Mouse (Mus musculus): ENCODE results near the gene Prim1. TPM values are rescaled to one million over a fixed set of nuclear protein-coding genes. Genes with fewer than 3 reads are reported as not detected.
"Not testable (repeated sequence)": the region's sequence is repeated elsewhere in the genome, so short reads cannot be mapped to it uniquely, and the experiment has no call there.

The Prim1 gene
- total and polyA plus RNA-seq, 2 experiments from 2014 or later = 15.2 to 33.3 TPM

DNA sequence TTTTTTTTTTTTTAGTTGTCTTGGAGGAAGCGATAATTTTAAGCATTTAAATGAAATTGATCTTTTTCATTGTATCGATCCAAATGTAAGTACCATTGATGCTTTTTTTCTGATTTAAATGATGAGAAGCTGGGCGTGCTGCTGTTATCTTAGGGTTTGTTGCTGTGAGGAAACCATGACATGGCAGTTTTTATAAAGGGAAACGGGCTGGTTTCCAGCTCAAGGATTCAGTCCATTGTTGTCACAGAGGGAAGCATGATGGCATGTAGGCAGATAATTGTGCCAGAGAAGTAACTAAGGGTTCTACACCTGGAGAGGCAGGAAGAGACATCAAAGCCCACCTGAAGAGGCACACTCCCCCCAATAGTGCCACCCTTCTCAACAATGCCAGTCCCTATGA, 54.2 kb downstream of the Prim1 start:
- Histone ChIP-seq H3K4me3 (ENCODE audit: low read length) (no peak overlapping the region), H3K27ac (no peak overlapping the region), H3K36me3 (ENCODE audit: insufficient read depth, low read length) (peaks cover 29% of the 10 kb centered on the region), H3K4me2 (ENCODE audit: low read depth, low read length) (no peak overlapping the region), H3K9me3 (ENCODE audit: low read length) (no peaks in the 10 kb centered on the region), H3K27me3 (ENCODE audit: insufficient read depth, low read length) (no peaks in the 10 kb centered on the region), H3K4me1 (ENCODE audit: insufficient read depth, low read length) (no peaks in the 10 kb centered on the region), H3K9ac (replicated peaks; ENCODE audit: low read length) (no peak overlapping the region)
- TF ChIP-seq CTCF (IDR thresholded peaks at IDR 0.05; ENCODE audit: low read depth) = no peak
- DNase-seq (ENCODE audit: low spot score) (no peak), ATAC-seq (no peak)
- 87% methylated on average over 4 of the region's 4 CpGs for WGBS

DNA sequence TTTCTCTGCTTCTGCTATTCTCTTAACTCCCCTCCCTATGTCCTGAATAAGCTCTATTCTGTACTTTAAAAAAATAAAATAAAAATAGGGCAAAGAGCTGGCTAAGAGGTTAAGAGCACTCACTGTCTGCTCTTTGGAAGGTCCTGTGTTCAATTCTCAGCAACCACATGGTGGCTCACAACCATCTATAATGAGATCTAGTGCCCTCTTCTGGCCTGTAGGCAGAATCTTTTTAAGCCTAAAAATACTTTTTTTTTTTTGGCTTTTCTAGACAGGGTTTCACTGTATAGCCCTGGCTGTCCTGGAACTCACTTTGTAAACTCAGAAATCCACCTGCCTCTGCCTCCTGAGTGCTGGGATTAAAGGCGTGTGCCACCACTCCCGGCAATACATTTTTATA, 55.5 kb downstream of the Prim1 start:
- not testable (repeated sequence) for H3K4me2 ChIP-seq (ENCODE audit: low read depth, low read length); H3K4me3 ChIP-seq (ENCODE audit: low read length); H3K27me3 ChIP-seq (ENCODE audit: insufficient read depth, low read length); H3K9me3 ChIP-seq (ENCODE audit: low read length); H3K27ac ChIP-seq; DNase-seq (ENCODE audit: low spot score); H3K4me1 ChIP-seq (ENCODE audit: insufficient read depth, low read length); H3K9ac ChIP-seq (replicated peaks; ENCODE audit: low read length); ATAC-seq
- 99% methylated on average over 2 of the region's 2 CpGs for WGBS
- H3K36me3 ChIP-seq (ENCODE audit: insufficient read depth, low read length) = peaks cover 29% of the 10 kb centered on the region

- not testable (repeated sequence) for H3K27me3 ChIP-seq (ENCODE audit: insufficient read depth, low read length); H3K9me3 ChIP-seq (ENCODE audit: low read length); H3K9ac ChIP-seq (replicated peaks; ENCODE audit: low read length); DNase-seq (ENCODE audit: low spot score); H3K4me3 ChIP-seq (ENCODE audit: low read length); H3K4me2 ChIP-seq (ENCODE audit: low read depth, low read length); H3K4me1 ChIP-seq (ENCODE audit: insufficient read depth, low read length); ATAC-seq; H3K27ac ChIP-seq
- 86% methylated on average over 5 of the region's 5 CpGs for WGBS
- H3K36me3 ChIP-seq (ENCODE audit: insufficient read depth, low read length) = peaks cover 10% of the 10 kb centered on the region
Measured at GRCm38 (mm10) chr10:128078269-128078668, 63.3 kb downstream of the Prim1 start.

Other genes starting within 250 kb of the Prim1 start
- 0.37 and 0.50 TPM in 2 replicates for gene Rdh9, start 238.8 kb upstream of the Prim1 start, total RNA-seq (2014; rRNA removed)
- 0.09 and 0.16 TPM in 2 replicates for gene Rdh9, start 238.8 kb upstream of the Prim1 start, polyA plus RNA-seq (2015; fragmentation: Nextera tagmentation; extraction: Ambion mirVana)
- 0.37 TPM in 1 of 2 replicates, not detected in the other for gene Rdh16, start 214.0 kb upstream of the Prim1 start, total RNA-seq (2014; rRNA removed)
- 0.06 TPM in 1 of 2 replicates, not detected in the other for gene Rdh16, start 214.0 kb upstream of the Prim1 start, polyA plus RNA-seq (2015; fragmentation: Nextera tagmentation; extraction: Ambion mirVana)
- not detected in 2 replicates for gene Rdh19, start 165.2 kb upstream of the Prim1 start, total RNA-seq (2014; rRNA removed)
- not detected in 2 replicates for gene Rdh19, start 165.2 kb upstream of the Prim1 start, polyA plus RNA-seq (2015; fragmentation: Nextera tagmentation; extraction: Ambion mirVana)
- gene Rdh16f2, start 148.7 kb upstream of the Prim1 start, total RNA-seq (2014; rRNA removed) = not detected in 2 replicates
- gene Rdh16f2, start 148.7 kb upstream of the Prim1 start, polyA plus RNA-seq (2015; fragmentation: Nextera tagmentation; extraction: Ambion mirVana) = not detected in 2 replicates
- not detected in 2 replicates for gene Rdh7, start 126.4 kb upstream of the Prim1 start, total RNA-seq (2014; rRNA removed)
- gene Rdh7, start 126.4 kb upstream of the Prim1 start, polyA plus RNA-seq (2015; fragmentation: Nextera tagmentation; extraction: Ambion mirVana) = not detected in 2 replicates
- gene Sdr9c7, start 116.7 kb upstream of the Prim1 start, total RNA-seq (2014; rRNA removed) = not detected in 2 replicates
- gene Sdr9c7, start 116.7 kb upstream of the Prim1 start, polyA plus RNA-seq (2015; fragmentation: Nextera tagmentation; extraction: Ambion mirVana) = not detected in 2 replicates
- gene Hsd17b6, start 7.6 kb upstream of the Prim1 start, total RNA-seq (2014; rRNA removed) = not detected in 2 replicates
- not detected in 2 replicates for gene Hsd17b6, start 7.6 kb upstream of the Prim1 start, polyA plus RNA-seq (2015; fragmentation: Nextera tagmentation; extraction: Ambion mirVana)
- gene Naca, start 20.4 kb downstream of the Prim1 start, total RNA-seq (2014; rRNA removed) = 295 and 315 TPM in 2 replicates
- gene Naca, start 20.4 kb downstream of the Prim1 start, polyA plus RNA-seq (2015; fragmentation: Nextera tagmentation; extraction: Ambion mirVana) = 450 and 463 TPM in 2 replicates
- 81.6 and 87.7 TPM in 2 replicates for gene Ptges3, start 43.8 kb downstream of the Prim1 start, total RNA-seq (2014; rRNA removed)
- 417 and 428 TPM in 2 replicates for gene Ptges3, start 43.8 kb downstream of the Prim1 start, polyA plus RNA-seq (2015; fragmentation: Nextera tagmentation; extraction: Ambion mirVana)
- 6,623 and 6,768 TPM in 2 replicates for gene Atp5b, start 68.1 kb downstream of the Prim1 start, total RNA-seq (2014; rRNA removed)
- gene Atp5b, start 68.1 kb downstream of the Prim1 start, polyA plus RNA-seq (2015; fragmentation: Nextera tagmentation; extraction: Ambion mirVana) = 2,401 and 2,438 TPM in 2 replicates
- gene Baz2a, start 76.4 kb downstream of the Prim1 start, total RNA-seq (2014; rRNA removed) = 14.3 and 15.0 TPM in 2 replicates
- 10.2 and 10.6 TPM in 2 replicates for gene Baz2a, start 76.4 kb downstream of the Prim1 start, polyA plus RNA-seq (2015; fragmentation: Nextera tagmentation; extraction: Ambion mirVana)
- 11.7 and 13.2 TPM in 2 replicates for gene Rbms2, start 165.1 kb downstream of the Prim1 start, total RNA-seq (2014; rRNA removed)
- 7.3 and 8.9 TPM in 2 replicates for gene Rbms2, start 165.1 kb downstream of the Prim1 start, polyA plus RNA-seq (2015; fragmentation: Nextera tagmentation; extraction: Ambion mirVana)
- gene Gls2, start 179.3 kb downstream of the Prim1 start, total RNA-seq (2014; rRNA removed) = 1.9 and 6.4 TPM in 2 replicates
- gene Gls2, start 179.3 kb downstream of the Prim1 start, polyA plus RNA-seq (2015; fragmentation: Nextera tagmentation; extraction: Ambion mirVana) = 1.7 and 2.4 TPM in 2 replicates
- 25.8 and 29.6 TPM in 2 replicates for gene Spryd4, start 196.6 kb downstream of the Prim1 start, total RNA-seq (2014; rRNA removed)
- gene Spryd4, start 196.6 kb downstream of the Prim1 start, polyA plus RNA-seq (2015; fragmentation: Nextera tagmentation; extraction: Ambion mirVana) = 22.3 and 24.5 TPM in 2 replicates
- gene Mip, start 210.7 kb downstream of the Prim1 start, total RNA-seq (2014; rRNA removed) = 0.21 and 0.25 TPM in 2 replicates
- not detected in 2 replicates for gene Mip, start 210.7 kb downstream of the Prim1 start, polyA plus RNA-seq (2015; fragmentation: Nextera tagmentation; extraction: Ambion mirVana)
- gene Timeless, start 216.9 kb downstream of the Prim1 start, total RNA-seq (2014; rRNA removed) = 13.0 and 15.6 TPM in 2 replicates
- gene Timeless, start 216.9 kb downstream of the Prim1 start, polyA plus RNA-seq (2015; fragmentation: Nextera tagmentation; extraction: Ambion mirVana) = 15.2 and 17.0 TPM in 2 replicates
- gene Apon, start 238.9 kb downstream of the Prim1 start, total RNA-seq (2014; rRNA removed) = not detected in 2 replicates
- gene Apon, start 238.9 kb downstream of the Prim1 start, polyA plus RNA-seq (2015; fragmentation: Nextera tagmentation; extraction: Ambion mirVana) = not detected in 2 replicates

Measured in hindbrain, postnatal 0 days (tissue).